Mouse (Mus musculus): ENCODE measurements around the gene Gm39566. TPM values are rescaled to one million over a fixed set of nuclear protein-coding genes. Genes with fewer than 3 reads are reported as not detected.
A peak's percentile ranks its signal among the peaks of the same experiment; 100 is the strongest.
"Not testable (repeated sequence)": the region's sequence is repeated elsewhere in the genome, so short reads cannot be mapped to it uniquely, and the experiment has no call there.

The Gm39566 gene
- polyA plus RNA-seq (2015; fragmentation: Nextera tagmentation; extraction: Ambion mirVana), result not detected in 2 replicates

GRCm38 (mm10) chr11:69815155-69815554 lies at the start of gene Gm39566:
Gm39566 (minus strand) TSS chr11:69815298.
- Histone ChIP-seq H3K36me3 (no peaks in the 10 kb centered on the region), H3K4me1 (no peaks in the 10 kb centered on the region), H3K9me3 (no peaks in the 10 kb centered on the region), H3K27ac (no peak within 1 kb of the TSS), H3K27me3 (replicated peaks) (no peaks in the 10 kb centered on the region), H3K4me3 (replicated peaks) (no peak within 1 kb of the TSS), H3K9ac (no peak within 1 kb of the TSS), H3K4me2 (no peak within 1 kb of the TSS)
- WGBS, result 57% methylated on average over 10 of the region's 10 CpGs
- ATAC-seq (ENCODE audit: insufficient read depth, low FRiP score, low read depth), result no peak

- H3K9me3 ChIP-seq, result no peaks in the 10 kb centered on the region
- H3K4me3 ChIP-seq (replicated peaks), result no peak overlapping the region
- no peak for ATAC-seq (ENCODE audit: insufficient read depth, low FRiP score, low read depth)
- no peak overlapping the region for H3K9ac ChIP-seq
- 0 out of 2 replicates have a peak, but pooled peaks cover under 1% of the 10 kb centered on the region for H3K27me3 ChIP-seq (replicated peaks)
- H3K4me1 ChIP-seq, result no peaks in the 10 kb centered on the region
- WGBS, result 45% methylated on average over 8 of the region's 8 CpGs
- no peak overlapping the region for H3K27ac ChIP-seq
- H3K4me2 ChIP-seq, result no peak overlapping the region
- H3K36me3 ChIP-seq, result no peaks in the 10 kb centered on the region
Measured at GRCm38 (mm10) chr11:69864138-69864860, 49.2 kb upstream of the Gm39566 start.

- H3K9me3 ChIP-seq; H3K36me3 ChIP-seq; H3K27me3 ChIP-seq (replicated peaks); ATAC-seq (ENCODE audit: insufficient read depth, low FRiP score, low read depth); H3K4me2 ChIP-seq; H3K4me3 ChIP-seq (replicated peaks); H3K27ac ChIP-seq; H3K4me1 ChIP-seq; H3K9ac ChIP-seq: not testable (repeated sequence)
- WGBS, result 73% methylated on average over 3 of the region's 3 CpGs
Measured at GRCm38 (mm10) chr11:69863729-69864128, 48.6 kb upstream of the Gm39566 start.

- peak within 1 kb of the TSS; percentile 33 for H3K4me3 ChIP-seq (replicated peaks)
- H3K4me2 ChIP-seq, result peak within 1 kb of the TSS; percentile 33
- peaks cover 4% of the 10 kb centered on the region; the same call in 1 of the 2 replicates for H3K27me3 ChIP-seq (replicated peaks)
- H3K9me3 ChIP-seq, result no peaks in the 10 kb centered on the region
- H3K9ac ChIP-seq, result 0 out of 2 replicates have a peak within 1 kb of the TSS, but pooled peaks have one; percentile 3
- peak; percentile 81 for ATAC-seq (ENCODE audit: insufficient read depth, low FRiP score, low read depth)
- H3K27ac ChIP-seq, result peak within 1 kb of the TSS; percentile 75
- H3K36me3 ChIP-seq, result no peaks in the 10 kb centered on the region
- peaks cover 4% of the 10 kb centered on the region for H3K4me1 ChIP-seq
- 19% methylated on average over 30 of the region's 30 CpGs for WGBS
Measured at GRCm38 (mm10) chr11:69858113-69858998, 43.3 kb upstream of the Gm39566 start, which contains the start of gene Tnk1. Tnk1 (minus strand) TSS chr11:69858730.

GRCm38 (mm10) chr11:69855347-69855746 lies 40.2 kb upstream of the Gm39566 start:
- Histone ChIP-seq H3K36me3 (peaks cover 21% of the 10 kb centered on the region), H3K4me1 (peaks cover 7% of the 10 kb centered on the region), H3K4me2 (peak overlapping the region; percentile 3; the same call in 1 of the 2 replicates), H3K9me3 (no peaks in the 10 kb centered on the region), H3K4me3 (replicated peaks) (no peak overlapping the region), H3K9ac (no peak overlapping the region), H3K27ac (no peak overlapping the region), H3K27me3 (replicated peaks) (peaks cover 4% of the 10 kb centered on the region; the same call in 1 of the 2 replicates)
- 30% methylated on average over 16 of the region's 16 CpGs for WGBS
- ATAC-seq (ENCODE audit: insufficient read depth, low FRiP score, low read depth), result no peak

GRCm38 (mm10) chr11:69854680-69855079 lies 39.6 kb upstream of the Gm39566 start:
- Histone ChIP-seq H3K4me1 (peaks cover 7% of the 10 kb centered on the region), H3K9ac (no peak overlapping the region), H3K27me3 (replicated peaks) (peaks cover 4% of the 10 kb centered on the region; the same call in 1 of the 2 replicates), H3K4me3 (replicated peaks) (no peak overlapping the region), H3K9me3 (no peaks in the 10 kb centered on the region), H3K4me2 (no peak overlapping the region), H3K27ac (no peak overlapping the region), H3K36me3 (peaks cover 27% of the 10 kb centered on the region)
- WGBS, result 83% methylated on average over 10 of the region's 10 CpGs
- no peak for ATAC-seq (ENCODE audit: insufficient read depth, low FRiP score, low read depth)

GRCm38 (mm10) chr11:69853994-69854393 lies 38.9 kb upstream of the Gm39566 start:
- Histone ChIP-seq H3K27me3 (replicated peaks) (peaks cover under 1% of the 10 kb centered on the region; the same call in 1 of the 2 replicates), H3K4me3 (replicated peaks) (no peak overlapping the region), H3K9me3 (no peaks in the 10 kb centered on the region), H3K9ac (no peak overlapping the region), H3K4me2 (0 out of 2 replicates have a peak overlapping the region, but pooled peaks have one; percentile 4), H3K4me1 (peaks cover 9% of the 10 kb centered on the region), H3K36me3 (peaks cover 32% of the 10 kb centered on the region), H3K27ac (no peak overlapping the region)
- WGBS, result 49% methylated on average over 7 of the region's 7 CpGs
- peak; percentile 82 for ATAC-seq (ENCODE audit: insufficient read depth, low FRiP score, low read depth)

GRCm38 (mm10) chr11:69850754-69851153 lies 35.7 kb upstream of the Gm39566 start:
- H3K4me3 ChIP-seq (replicated peaks), result no peak overlapping the region
- H3K4me1 ChIP-seq, result peaks cover 22% of the 10 kb centered on the region
- H3K27me3 ChIP-seq (replicated peaks), result no peaks in the 10 kb centered on the region
- H3K9ac ChIP-seq, result no peak overlapping the region
- no peak overlapping the region for H3K27ac ChIP-seq
- 73% methylated on average over 8 of the region's 8 CpGs for WGBS
- no peak for ATAC-seq (ENCODE audit: insufficient read depth, low FRiP score, low read depth)
- no peak overlapping the region for H3K4me2 ChIP-seq
- peaks cover 44% of the 10 kb centered on the region for H3K36me3 ChIP-seq
- H3K9me3 ChIP-seq, result no peaks in the 10 kb centered on the region

DNA sequence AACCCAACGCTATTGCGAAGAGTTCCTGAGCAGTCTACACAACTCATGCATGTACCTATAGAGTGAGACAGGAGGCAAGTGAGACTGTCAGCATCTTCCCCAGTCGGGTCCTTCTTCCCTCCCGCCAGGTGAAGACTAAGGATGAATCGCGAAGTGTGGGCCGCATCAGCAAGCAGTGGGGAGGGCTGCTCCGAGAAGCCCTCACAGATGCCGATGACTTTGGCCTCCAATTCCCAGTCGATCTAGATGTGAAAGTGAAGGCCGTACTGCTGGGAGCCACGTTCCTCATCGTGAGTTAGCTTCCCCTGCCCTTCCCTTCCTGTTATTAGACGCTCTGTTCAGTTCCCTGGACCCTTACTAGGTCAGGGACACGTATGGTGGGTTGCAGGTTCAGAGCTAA lies 34.8 kb upstream of the Gm39566 start:
- H3K4me2 ChIP-seq, result no peak overlapping the region
- H3K4me3 ChIP-seq (replicated peaks), result no peak overlapping the region
- H3K27me3 ChIP-seq (replicated peaks), result no peaks in the 10 kb centered on the region
- H3K9me3 ChIP-seq, result no peaks in the 10 kb centered on the region
- H3K4me1 ChIP-seq, result peaks cover 23% of the 10 kb centered on the region
- no peak for ATAC-seq (ENCODE audit: insufficient read depth, low FRiP score, low read depth)
- WGBS, result 90% methylated on average over 15 of the region's 15 CpGs
- H3K27ac ChIP-seq, result no peak overlapping the region
- no peak overlapping the region for H3K9ac ChIP-seq
- H3K36me3 ChIP-seq, result peaks cover 44% of the 10 kb centered on the region

GRCm38 (mm10) chr11:69849128-69849527 lies 34.0 kb upstream of the Gm39566 start:
- no peak for ATAC-seq (ENCODE audit: insufficient read depth, low FRiP score, low read depth)
- 0 out of 2 replicates have a peak overlapping the region, but pooled peaks have one; percentile 3 for H3K27ac ChIP-seq

GRCm38 (mm10) chr11:69848021-69848420 lies 32.9 kb upstream of the Gm39566 start:
- peaks cover 44% of the 10 kb centered on the region for H3K36me3 ChIP-seq
- H3K9me3 ChIP-seq, result no peaks in the 10 kb centered on the region
- peak overlapping the region; percentile 84 for H3K4me2 ChIP-seq
- no peak for ATAC-seq (ENCODE audit: insufficient read depth, low FRiP score, low read depth)
- H3K4me3 ChIP-seq (replicated peaks), result peak overlapping the region; percentile 72
- H3K9ac ChIP-seq, result no peak overlapping the region
- peaks cover 21% of the 10 kb centered on the region for H3K4me1 ChIP-seq
- H3K27me3 ChIP-seq (replicated peaks), result no peaks in the 10 kb centered on the region
- no peak overlapping the region for H3K27ac ChIP-seq
- 95% methylated on average over 6 of the region's 6 CpGs for WGBS

More at GRCm38 (mm10) chr11:69849128-69849527, 34.0 kb upstream of the Gm39566 start:
- 81% methylated on average over 9 of the region's 9 CpGs for WGBS
- Histone ChIP-seq H3K9me3 (no peaks in the 10 kb centered on the region), H3K27me3 (replicated peaks) (no peaks in the 10 kb centered on the region), H3K4me1 (peaks cover 23% of the 10 kb centered on the region), H3K4me2 (no peak overlapping the region), H3K9ac (no peak overlapping the region), H3K36me3 (peaks cover 44% of the 10 kb centered on the region), H3K4me3 (replicated peaks) (no peak overlapping the region)
